Mouse (Mus musculus): ENCODE measurements around the gene Sprr2a3. TPM values are rescaled to one million over a fixed set of nuclear protein-coding genes. Genes with fewer than 3 reads are reported as not detected.
"Not testable (repeated sequence)": the region's sequence is repeated elsewhere in the genome, so short reads cannot be mapped to it uniquely, and the experiment has no call there.

The Sprr2a3 gene
- not detected for polyA plus RNA-seq (2017; shearing (Covaris generic))

GRCm38 (mm10) chr3:92285101-92285500 lies at the start of gene Sprr2a3:
Gene Sprr2a3 (plus strand): TSS chr3:92285417.
- not testable (repeated sequence) for ATAC-seq

GRCm38 (mm10) chr3:92236463-92237189 lies 48.6 kb upstream of the Sprr2a3 start:
- ATAC-seq = not testable (repeated sequence)

GRCm38 (mm10) chr3:92238736-92239135 lies 46.5 kb upstream of the Sprr2a3 start:
- not testable (repeated sequence) for ATAC-seq

GRCm38 (mm10) chr3:92239197-92239596 lies 46.0 kb upstream of the Sprr2a3 start:
- not testable (repeated sequence) for ATAC-seq

GRCm38 (mm10) chr3:92244833-92245232 lies 40.4 kb upstream of the Sprr2a3 start:
- not testable (repeated sequence) for ATAC-seq

- ATAC-seq = not testable (repeated sequence)
Observed at GRCm38 (mm10) chr3:92246245-92246644, 39.0 kb upstream of the Sprr2a3 start.

- not testable (repeated sequence) for ATAC-seq
Observed at GRCm38 (mm10) chr3:92248494-92248893, 36.7 kb upstream of the Sprr2a3 start.

- not testable (repeated sequence) for ATAC-seq
Observed at GRCm38 (mm10) chr3:92250450-92250849, 34.8 kb upstream of the Sprr2a3 start.

- not testable (repeated sequence) for ATAC-seq
Observed at GRCm38 (mm10) chr3:92253860-92254259, 31.4 kb upstream of the Sprr2a3 start.

GRCm38 (mm10) chr3:92258526-92258925 lies 26.7 kb upstream of the Sprr2a3 start:
- ATAC-seq = not testable (repeated sequence)

GRCm38 (mm10) chr3:92263462-92263861 lies 21.8 kb upstream of the Sprr2a3 start:
- not testable (repeated sequence) for ATAC-seq

GRCm38 (mm10) chr3:92271414-92271985 lies 13.7 kb upstream of the Sprr2a3 start:
- ATAC-seq = not testable (repeated sequence)

- not testable (repeated sequence) for ATAC-seq
Observed at GRCm38 (mm10) chr3:92273504-92273903, 11.7 kb upstream of the Sprr2a3 start.

GRCm38 (mm10) chr3:92274018-92274417 lies 11.2 kb upstream of the Sprr2a3 start:
- ATAC-seq = not testable (repeated sequence)

- not testable (repeated sequence) for ATAC-seq
Observed at GRCm38 (mm10) chr3:92279663-92280062, 5.6 kb upstream of the Sprr2a3 start.

GRCm38 (mm10) chr3:92280963-92281606 lies 4.1 kb upstream of the Sprr2a3 start:
- ATAC-seq = not testable (repeated sequence)

GRCm38 (mm10) chr3:92288489-92288888 lies 3.3 kb downstream of the Sprr2a3 start:
- ATAC-seq = not testable (repeated sequence)

GRCm38 (mm10) chr3:92307406-92307805 lies 22.2 kb downstream of the Sprr2a3 start:
- no peak for ATAC-seq

- no peak for ATAC-seq
Observed at GRCm38 (mm10) chr3:92316320-92316719, 31.1 kb downstream of the Sprr2a3 start, which contains the start of gene Sprr2b. Gene Sprr2b (plus strand): TSS chr3:92316620.

- no peak for ATAC-seq
Observed at GRCm38 (mm10) chr3:92317384-92317783, 32.2 kb downstream of the Sprr2a3 start.

GRCm38 (mm10) chr3:92336278-92336677 lies 51.1 kb downstream of the Sprr2a3 start:
- ATAC-seq = no peak

- ATAC-seq = no peak
Observed at GRCm38 (mm10) chr3:92338840-92339239, 53.6 kb downstream of the Sprr2a3 start, which contains the start of gene Sprr2d. Gene Sprr2d (plus strand): TSS chr3:92339140.

Measured in activated CD4-positive, CD25-positive, alpha-beta regulatory T cell, adult 4 months (primary cell).